Mouse (Mus musculus) liver, adult 2 months (tissue): ENCODE results near the gene Egfl7.

ENCODE experiments used
- CTCF ChIP-seq: fragments of 200-500 bp; IDR thresholded peaks from 2 replicates; pipeline ENCODE4 v1.5.1; 2011; ENCODE audit warnings: low read depth, low read length, control low read depth
- POLR2A ChIP-seq: fragments of 200-500 bp; IDR thresholded peaks from 2 replicates; pipeline ENCODE4 v1.6.1; 2011; ENCODE audit warnings: low read length, control low read depth; ENCODE audit not compliant: insufficient read depth; ENCODE audit errors: extremely low read depth

GRCm38 (mm10) chr2:26637316-26637932, 57.6 kb downstream of the Egfl7 start:
- TF ChIP-seq CTCF, result no peak
- TF ChIP-seq POLR2A, result no peak
